Mouse (Mus musculus): ENCODE data around the gene Rbfox3. TPM values are rescaled to one million over a fixed set of nuclear protein-coding genes. Genes with fewer than 3 reads are reported as not detected.

The Rbfox3 gene
- polyA plus RNA-seq, 1 experiment, result 0.51 TPM

- Histone ChIP-seq H3K4me1 (ENCODE audit: control insufficient read depth, insufficient read depth, insufficient read length) (no peaks in the 10 kb centered on the region; the same call in 1 of the 2 replicates), H3K36me3 (ENCODE audit: control insufficient read depth, insufficient read depth, low read length) (no peaks in the 10 kb centered on the region), H3K27me3 (ENCODE audit: control insufficient read depth, insufficient read depth, low read length) (peaks cover 20% of the 10 kb centered on the region), H3K27ac (ENCODE audit: insufficient read depth, low read length) (no peak overlapping the region), H3K4me3 (ENCODE audit: extremely low read depth, insufficient read depth, insufficient read length) (no peak overlapping the region)
- WGBS, result 29% methylated on average over 12 of the region's 12 CpGs
- DNase-seq (ENCODE audit: low read depth in 1 of 2, low spot score in 2 of 2), result no peak
- TF ChIP-seq POLR2A (IDR thresholded peaks at IDR 0.05; ENCODE audit: low read depth, low read length) (no peak), CTCF (IDR thresholded peaks at IDR 0.05; ENCODE audit: extremely low read depth, insufficient read depth, insufficient read length, insufficient replicate concordance) (no peak)
These were observed 5.1 kb downstream of the Rbfox3 start for GRCm38 (mm10) chr11:118906131-118906823.

GRCm38 (mm10) chr11:118905656-118906055 lies 5.7 kb downstream of the Rbfox3 start:
- Histone ChIP-seq H3K4me3 (ENCODE audit: extremely low read depth, insufficient read depth, insufficient read length) (no peak overlapping the region), H3K4me1 (ENCODE audit: control insufficient read depth, insufficient read depth, insufficient read length) (no peaks in the 10 kb centered on the region; the same call in 1 of the 2 replicates), H3K27me3 (ENCODE audit: control insufficient read depth, insufficient read depth, low read length) (peaks cover 20% of the 10 kb centered on the region), H3K27ac (ENCODE audit: insufficient read depth, low read length) (no peak overlapping the region), H3K36me3 (ENCODE audit: control insufficient read depth, insufficient read depth, low read length) (no peaks in the 10 kb centered on the region)
- TF ChIP-seq CTCF (IDR thresholded peaks at IDR 0.05; ENCODE audit: extremely low read depth, insufficient read depth, insufficient read length, insufficient replicate concordance) (no peak), POLR2A (IDR thresholded peaks at IDR 0.05; ENCODE audit: low read depth, low read length) (no peak)
- no peak for DNase-seq (ENCODE audit: low read depth in 1 of 2, low spot score in 2 of 2)
- whole genome bisulfite sequencing, result 66% methylated on average over 11 of the region's 11 CpGs

GRCm38 (mm10) chr11:118904253-118904652 lies 7.1 kb downstream of the Rbfox3 start:
- no peaks in the 10 kb centered on the region for H3K36me3 ChIP-seq (ENCODE audit: control insufficient read depth, insufficient read depth, low read length)
- no peak for DNase-seq (ENCODE audit: low read depth in 1 of 2, low spot score in 2 of 2)
- 84% methylated on average over 6 of the region's 6 CpGs for WGBS

GRCm38 (mm10) chr11:118899771-118900545 lies 11.4 kb downstream of the Rbfox3 start:
- Histone ChIP-seq H3K4me1 (ENCODE audit: control insufficient read depth, insufficient read depth, insufficient read length) (no peaks in the 10 kb centered on the region), H3K27me3 (ENCODE audit: control insufficient read depth, insufficient read depth, low read length) (0 out of 2 replicates have a peak, but pooled peaks cover 2% of the 10 kb centered on the region), H3K27ac (ENCODE audit: insufficient read depth, low read length) (no peak overlapping the region), H3K4me3 (ENCODE audit: extremely low read depth, insufficient read depth, insufficient read length) (no peak overlapping the region), H3K36me3 (ENCODE audit: control insufficient read depth, insufficient read depth, low read length) (no peaks in the 10 kb centered on the region)
- TF ChIP-seq CTCF (IDR thresholded peaks at IDR 0.05; ENCODE audit: extremely low read depth, insufficient read depth, insufficient read length, insufficient replicate concordance), result no peak
- no peak for TF ChIP-seq POLR2A (IDR thresholded peaks at IDR 0.05; ENCODE audit: low read depth, low read length)
- no peak for DNase-seq (ENCODE audit: low read depth in 1 of 2, low spot score in 2 of 2)
- WGBS, result 63% methylated on average over 26 of the region's 26 CpGs

More at GRCm38 (mm10) chr11:118904253-118904652, 7.1 kb downstream of the Rbfox3 start:
- H3K4me1 ChIP-seq (ENCODE audit: control insufficient read depth, insufficient read depth, insufficient read length), result no peaks in the 10 kb centered on the region
- no peak for TF ChIP-seq CTCF (IDR thresholded peaks at IDR 0.05; ENCODE audit: extremely low read depth, insufficient read depth, insufficient read length, insufficient replicate concordance)
- no peak for TF ChIP-seq POLR2A (IDR thresholded peaks at IDR 0.05; ENCODE audit: low read depth, low read length)
- H3K27me3 ChIP-seq (ENCODE audit: control insufficient read depth, insufficient read depth, low read length), result peaks cover 15% of the 10 kb centered on the region
- H3K4me3 ChIP-seq (ENCODE audit: extremely low read depth, insufficient read depth, insufficient read length), result no peak overlapping the region
- no peak overlapping the region for H3K27ac ChIP-seq (ENCODE audit: insufficient read depth, low read length)

- Histone ChIP-seq H3K27ac (ENCODE audit: insufficient read depth, low read length) (no peak overlapping the region), H3K27me3 (ENCODE audit: control insufficient read depth, insufficient read depth, low read length) (0 out of 2 replicates have a peak, but pooled peaks cover 2% of the 10 kb centered on the region), H3K4me1 (ENCODE audit: control insufficient read depth, insufficient read depth, insufficient read length) (no peaks in the 10 kb centered on the region), H3K4me3 (ENCODE audit: extremely low read depth, insufficient read depth, insufficient read length) (no peak overlapping the region), H3K36me3 (ENCODE audit: control insufficient read depth, insufficient read depth, low read length) (no peaks in the 10 kb centered on the region)
- TF ChIP-seq CTCF (IDR thresholded peaks at IDR 0.05; ENCODE audit: extremely low read depth, insufficient read depth, insufficient read length, insufficient replicate concordance), result no peak
- no peak for TF ChIP-seq POLR2A (IDR thresholded peaks at IDR 0.05; ENCODE audit: low read depth, low read length)
- 76% methylated on average over 11 of the region's 11 CpGs for WGBS
- no peak for DNase-seq (ENCODE audit: low read depth in 1 of 2, low spot score in 2 of 2)
These were observed 12.8 kb downstream of the Rbfox3 start for GRCm38 (mm10) chr11:118898643-118899042.

GRCm38 (mm10) chr11:118898156-118898555 lies 13.2 kb downstream of the Rbfox3 start:
- Histone ChIP-seq H3K27me3 (ENCODE audit: control insufficient read depth, insufficient read depth, low read length) (0 out of 2 replicates have a peak, but pooled peaks cover 2% of the 10 kb centered on the region), H3K4me3 (ENCODE audit: extremely low read depth, insufficient read depth, insufficient read length) (no peak overlapping the region), H3K27ac (ENCODE audit: insufficient read depth, low read length) (no peak overlapping the region), H3K4me1 (ENCODE audit: control insufficient read depth, insufficient read depth, insufficient read length) (no peaks in the 10 kb centered on the region), H3K36me3 (ENCODE audit: control insufficient read depth, insufficient read depth, low read length) (no peaks in the 10 kb centered on the region)
- DNase-seq (ENCODE audit: low read depth in 1 of 2, low spot score in 2 of 2), result no peak
- 57% methylated on average over 10 of the region's 10 CpGs for WGBS
- TF ChIP-seq CTCF (IDR thresholded peaks at IDR 0.05; ENCODE audit: extremely low read depth, insufficient read depth, insufficient read length, insufficient replicate concordance) (no peak), POLR2A (IDR thresholded peaks at IDR 0.05; ENCODE audit: low read depth, low read length) (no peak)
